Mouse (Mus musculus): Measurements from ENCODE around the gene Pik3r6. TPM values are rescaled to one million over a fixed set of nuclear protein-coding genes. Genes with fewer than 3 reads are reported as not detected.

The Pik3r6 gene
- 8.2 and 8.3 TPM in 2 replicates for polyA plus RNA-seq (2015; fragmentation: Nextera tagmentation; extraction: Ambion mirVana)

DNA sequence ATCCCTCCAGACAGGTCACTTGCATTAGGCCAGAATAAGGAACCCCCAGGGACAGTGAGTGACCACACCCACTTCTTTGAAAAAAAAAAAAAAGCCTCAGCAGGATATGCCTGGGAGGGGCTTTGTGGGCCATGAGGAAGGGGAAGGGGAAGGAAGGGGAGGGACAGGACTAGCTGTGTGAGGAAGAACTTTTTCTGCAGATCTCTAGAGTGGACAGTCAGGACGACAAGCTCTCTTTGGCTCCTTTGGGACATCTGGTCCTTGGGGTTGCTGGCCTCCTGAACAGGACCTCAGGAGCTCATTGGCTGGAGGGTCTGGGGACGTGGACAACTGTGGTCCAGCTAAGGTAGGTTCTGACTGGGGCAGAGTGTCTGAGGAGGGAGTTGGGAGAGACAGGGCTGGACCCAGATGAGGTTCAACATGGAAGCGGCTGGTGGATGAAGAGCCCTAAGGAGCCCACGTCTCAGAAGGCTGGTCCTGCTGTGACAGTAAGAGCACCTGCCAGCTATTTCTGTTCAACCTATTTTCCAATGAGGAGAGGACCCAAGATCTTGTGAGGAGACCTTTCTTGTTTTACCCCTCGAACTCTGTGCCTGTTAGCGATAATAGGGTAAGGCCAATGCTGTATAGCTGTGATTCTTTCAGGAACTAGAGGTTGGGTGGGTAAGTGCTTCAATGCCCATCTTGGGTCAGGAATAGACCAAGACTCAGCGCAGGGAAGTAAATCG is at the start of gene Pik3r6:
Gene Pik3r6 (plus strand): TSS at position 118 of the 728 bp plus-strand sequence.

GRCm38 (mm10) chr11:68555918-68556584 is 53.2 kb downstream of the Pik3r6 start, which contains the start of gene Mfsd6l:
TSS of gene Mfsd6l (plus strand) at chr11:68556186.

DNA sequence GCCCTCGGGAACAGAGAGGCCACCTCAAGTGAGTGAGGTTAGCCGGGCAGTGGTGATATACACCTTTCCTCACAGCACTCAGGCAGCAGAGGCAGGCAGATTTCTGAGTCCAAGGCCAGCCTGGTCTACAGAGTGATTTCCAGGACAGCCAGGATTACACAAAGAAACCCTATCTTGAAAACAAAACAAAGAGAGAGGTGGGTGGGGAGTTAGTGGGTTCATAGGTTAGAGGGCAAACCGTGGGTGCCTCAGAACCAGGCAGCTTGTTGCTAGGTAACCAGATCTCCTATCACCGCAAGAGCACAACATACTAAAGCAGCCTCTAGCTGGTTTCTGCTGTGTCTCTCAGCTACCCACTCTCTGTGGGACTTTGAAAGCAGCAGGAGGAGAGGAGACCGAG is 83.9 kb downstream of the Pik3r6 start, which contains the start of gene Ccdc42:
Gene Ccdc42 (plus strand): TSS at position 301 of the 400 bp plus-strand sequence.

Other genes with a start within 250 kb of the Pik3r6 start
- gene Ntn1, start 102.2 kb upstream of the Pik3r6 start, polyA plus RNA-seq (2015; fragmentation: Nextera tagmentation; extraction: Ambion mirVana), result 0.67 and 1.0 TPM in 2 replicates
- gene Pik3r5, start 70.9 kb upstream of the Pik3r6 start, polyA plus RNA-seq (2015; fragmentation: Nextera tagmentation; extraction: Ambion mirVana), result 3.2 and 4.2 TPM in 2 replicates
- gene Mfsd6l, start 53.2 kb downstream of the Pik3r6 start, polyA plus RNA-seq (2015; fragmentation: Nextera tagmentation; extraction: Ambion mirVana), result 0.13 and 0.24 TPM in 2 replicates
- 0.89 and 1.6 TPM in 2 replicates for gene Ccdc42, start 84.0 kb downstream of the Pik3r6 start, polyA plus RNA-seq (2015; fragmentation: Nextera tagmentation; extraction: Ambion mirVana)
- gene Myh10, start 188.5 kb downstream of the Pik3r6 start, polyA plus RNA-seq (2015; fragmentation: Nextera tagmentation; extraction: Ambion mirVana), result 40.0 and 42.0 TPM in 2 replicates

Measured in spleen, postnatal 0 days (tissue).